Mouse (Mus musculus): ENCODE data around the gene Rnf135.

DNA sequence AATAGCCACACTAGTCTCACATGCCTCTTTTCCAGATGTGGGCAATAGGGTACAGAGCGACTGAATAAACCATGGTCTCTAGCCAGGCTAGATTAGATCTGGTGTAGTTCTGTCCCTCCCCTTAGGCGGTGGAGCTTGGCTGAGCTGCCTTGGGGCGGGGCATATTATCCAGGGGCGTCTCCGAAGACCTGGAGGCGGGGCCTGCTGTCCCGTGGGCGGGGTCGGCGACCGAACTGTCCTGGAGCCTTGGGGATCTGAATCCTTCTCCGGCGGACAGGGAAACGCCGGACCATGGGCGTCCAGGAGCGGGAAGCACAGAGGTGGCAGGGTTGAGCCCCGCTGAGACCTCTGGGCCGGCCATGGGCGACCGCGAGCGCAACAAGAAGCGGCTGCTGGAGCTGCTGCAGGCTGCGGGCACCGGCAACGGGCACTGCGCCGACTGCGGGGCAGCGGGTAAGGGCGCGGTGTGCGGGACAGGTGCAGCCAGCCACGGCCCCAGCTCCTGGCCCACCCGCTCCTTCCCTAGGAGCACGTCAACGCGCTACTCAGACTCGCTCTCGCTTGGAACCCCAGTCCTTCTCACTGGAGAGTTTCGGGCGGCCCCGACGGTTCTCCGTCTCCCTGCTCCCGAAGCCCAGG is 29.7 kb upstream of the Rnf135 start, which contains the start of gene Adap2:
- TF ChIP-seq CTCF (IDR thresholded peaks at IDR 0.05; ENCODE audit: low read depth, low read length) = no peak
- TF ChIP-seq POLR2A (IDR thresholded peaks at IDR 0.05; ENCODE audit: borderline replicate concordance, low read depth, low read length) = no peak
